Mouse (Mus musculus) left cerebral cortex, postnatal 36 days (tissue): ENCODE results near the gene Wdr19. TPM values are rescaled to one million over a fixed set of nuclear protein-coding genes. Genes with fewer than 3 reads are reported as not detected.

ENCODE experiments used
- DNase-seq, 2 experiments: peaks; one replicate each; pipeline ENCODE4 v3.0.0; 2021 to 2022; ENCODE audit warnings: low spot score in 2 of 2, mixed read lengths in 1 of 2
- intact Hi-C: fragments of 180-260 bp; cut with DNase I; formaldehyde crosslinking; loops from one replicate; pipeline ENCODE4 v1.15.1; 2025
- total RNA-seq, 2 experiments: library from RNA; stranded (reverse); gene quantifications; 2 replicates each; pipeline ENCODE4 v1.2.3; 2021

Gene Wdr19
- 10 to 100 TPM; 20.6 to 22.2 TPM for total RNA-seq

DNA sequence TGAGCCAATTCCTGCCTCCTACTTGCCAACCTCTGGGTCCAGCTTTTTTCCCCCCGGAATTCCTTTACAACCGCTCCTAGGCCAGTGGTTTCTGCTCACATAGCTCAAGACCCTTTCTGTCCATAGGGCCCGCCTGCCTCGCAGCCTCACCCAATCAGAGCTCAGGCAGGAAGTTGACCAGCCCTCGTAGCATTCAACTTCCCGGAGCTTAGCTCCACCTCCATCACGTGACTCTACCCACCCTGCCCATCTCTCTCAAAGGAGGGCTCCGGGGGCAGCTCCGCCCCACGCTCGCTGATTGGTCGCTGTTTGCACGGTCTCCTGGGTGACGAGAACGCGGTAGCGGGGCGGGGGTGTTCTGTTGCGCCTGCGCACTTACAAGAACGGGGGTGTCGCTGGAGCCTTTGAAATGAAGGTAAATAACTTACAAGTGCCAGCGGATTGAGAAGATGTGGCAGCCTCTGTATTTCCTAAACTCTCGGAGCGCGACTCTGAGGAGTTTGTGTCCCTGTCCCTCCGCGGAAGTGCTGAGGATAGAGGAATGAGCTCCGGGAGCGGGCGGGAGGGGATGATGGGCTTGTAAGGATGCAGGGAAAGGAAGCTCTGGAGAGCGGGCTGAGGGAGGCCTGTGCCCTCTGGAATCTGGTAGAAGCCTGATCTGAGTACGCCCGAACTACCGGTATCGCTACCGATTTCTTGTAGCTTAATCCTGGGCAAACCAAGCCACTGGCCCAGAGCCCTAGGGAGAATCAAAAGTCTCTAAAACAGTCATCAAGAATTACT, at the start of gene Wdr19:
Gene Wdr19 (plus strand): TSS at position 351 of the 783 bp plus-strand sequence.
- intact Hi-C loops: loop anchor here (5.0 kb wide), 1 partner anchor 67 kb away; no protein-coding TSS in a partner anchor
- peak; percentile 98 to 99 for DNase-seq

- DNase-seq: no peak
- intact Hi-C loops: no loop called here
These were observed 49.8 kb upstream of the Wdr19 start for GRCm38 (mm10) chr5:65149706-65150105.

GRCm38 (mm10) chr5:65150376-65150955, 49.0 kb upstream of the Wdr19 start:
- intact Hi-C loops: no loop called here
- no peak for DNase-seq

GRCm38 (mm10) chr5:65151276-65151675, 48.2 kb upstream of the Wdr19 start:
- DNase-seq: no peak
- intact Hi-C loops: no loop called here

GRCm38 (mm10) chr5:65151767-65152166, 47.7 kb upstream of the Wdr19 start:
- intact Hi-C loops: no loop called here
- DNase-seq: no peak

- DNase-seq: no peak
- intact Hi-C loops: no loop called here
These were observed 45.2 kb upstream of the Wdr19 start for GRCm38 (mm10) chr5:65154287-65154686.

GRCm38 (mm10) chr5:65156853-65157252, 42.6 kb upstream of the Wdr19 start:
- intact Hi-C loops: no loop called here

DNA sequence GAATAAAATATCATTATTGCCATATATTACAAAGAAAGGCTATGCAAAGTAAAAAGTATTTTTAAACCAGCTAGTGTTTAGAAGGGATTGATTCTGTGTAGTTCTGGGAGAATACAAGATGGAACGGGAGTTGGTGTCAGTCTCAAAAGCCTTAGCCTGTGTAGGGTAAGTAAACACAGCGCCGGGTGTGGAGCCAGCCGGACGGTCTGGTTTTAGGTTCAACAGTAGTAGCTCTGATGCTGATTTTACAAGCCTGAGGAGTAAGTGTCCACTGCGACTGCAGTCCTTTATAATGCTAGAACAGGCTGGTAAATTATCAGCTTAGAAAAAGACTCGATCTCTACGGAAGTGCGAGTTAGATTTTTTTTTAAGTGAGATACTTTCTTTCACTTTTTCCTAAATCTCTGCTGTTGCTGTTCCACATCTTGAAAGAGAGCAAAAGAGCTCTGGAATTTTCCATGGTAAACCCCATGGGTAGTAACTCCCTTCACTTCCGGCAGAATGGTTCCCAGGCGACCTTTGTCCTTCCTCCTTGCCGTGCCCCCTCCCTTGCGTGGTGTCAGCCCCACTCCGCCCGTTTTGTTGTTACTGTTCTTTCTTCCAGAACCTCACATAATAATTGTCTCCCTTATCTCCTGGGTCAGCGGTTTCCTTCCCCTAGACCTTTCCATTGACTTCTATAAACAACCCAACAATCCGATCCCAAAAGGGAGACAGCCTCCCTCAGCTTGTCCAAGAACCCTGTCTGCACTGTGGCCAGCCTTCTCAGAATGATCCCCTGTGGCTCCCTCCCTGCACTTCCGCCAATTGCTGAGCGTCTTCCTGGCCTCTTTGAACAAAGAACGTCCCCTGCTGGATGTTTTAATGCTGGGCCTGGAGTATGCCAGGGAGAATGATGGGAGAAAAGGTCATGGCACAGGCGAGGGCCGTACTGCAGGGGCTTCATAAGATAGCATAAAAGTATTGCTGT, 41.8 kb upstream of the Wdr19 start:
- intact Hi-C loops: no loop called here
- no peak for DNase-seq

More at GRCm38 (mm10) chr5:65156853-65157252, 42.6 kb upstream of the Wdr19 start:
- no peak for DNase-seq

GRCm38 (mm10) chr5:65158696-65159305, 40.7 kb upstream of the Wdr19 start:
- DNase-seq: no peak
- intact Hi-C loops: no loop called here

GRCm38 (mm10) chr5:65163001-65163400, 36.5 kb upstream of the Wdr19 start:
- intact Hi-C loops: no loop called here
- DNase-seq: no peak

- intact Hi-C loops: no loop called here
- DNase-seq: no peak
These were observed 35.9 kb upstream of the Wdr19 start for GRCm38 (mm10) chr5:65163489-65164092.

GRCm38 (mm10) chr5:65170206-65170605, 29.3 kb upstream of the Wdr19 start:
- intact Hi-C loops: no loop called here
- peak in 1 of 2 experiments; percentile 21 for DNase-seq

DNA sequence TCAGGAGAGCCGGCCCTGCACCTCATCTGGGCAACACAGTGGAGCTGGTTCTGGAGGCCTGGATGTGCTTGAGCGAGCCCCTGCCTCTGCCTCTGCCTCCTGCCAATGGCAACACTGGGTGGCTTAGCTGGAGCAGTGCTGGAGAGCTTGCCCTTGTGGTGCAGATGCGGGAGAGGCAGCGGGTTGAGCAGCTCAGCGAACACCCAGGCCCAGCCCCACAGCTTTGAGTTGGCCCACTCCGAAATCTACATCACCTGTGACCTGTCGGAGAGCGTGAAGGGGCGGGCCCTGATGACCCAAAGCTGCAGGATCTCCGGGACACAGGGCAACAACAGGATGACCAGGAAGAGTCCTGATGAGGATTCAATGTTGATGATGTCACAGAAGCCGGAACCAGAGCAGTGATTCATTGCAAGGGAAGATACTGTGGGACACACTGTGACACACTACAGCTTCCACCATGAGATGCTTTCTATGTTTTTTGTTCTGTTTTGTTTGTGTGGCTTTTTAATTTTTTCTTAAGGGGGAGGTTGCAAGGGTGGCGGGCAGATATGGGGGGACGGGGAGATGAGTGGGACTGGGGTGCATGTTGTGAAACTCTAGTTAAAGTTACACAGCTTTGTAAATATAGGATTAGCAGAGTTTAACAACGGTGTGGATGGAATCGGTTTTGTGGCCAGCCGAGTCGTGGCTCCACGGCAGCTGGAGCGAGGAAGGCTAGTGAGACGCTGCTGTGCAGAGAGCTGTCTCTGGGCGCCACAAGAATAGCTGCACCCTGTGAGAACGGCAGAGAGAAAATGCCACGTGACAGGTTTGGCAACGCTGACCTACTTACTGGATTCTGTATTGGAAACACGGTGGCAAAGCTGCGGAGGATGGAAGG, 24.2 kb upstream of the Wdr19 start:
- intact Hi-C loops: no loop called here
- peak; percentile 71 to 76 for DNase-seq

DNA sequence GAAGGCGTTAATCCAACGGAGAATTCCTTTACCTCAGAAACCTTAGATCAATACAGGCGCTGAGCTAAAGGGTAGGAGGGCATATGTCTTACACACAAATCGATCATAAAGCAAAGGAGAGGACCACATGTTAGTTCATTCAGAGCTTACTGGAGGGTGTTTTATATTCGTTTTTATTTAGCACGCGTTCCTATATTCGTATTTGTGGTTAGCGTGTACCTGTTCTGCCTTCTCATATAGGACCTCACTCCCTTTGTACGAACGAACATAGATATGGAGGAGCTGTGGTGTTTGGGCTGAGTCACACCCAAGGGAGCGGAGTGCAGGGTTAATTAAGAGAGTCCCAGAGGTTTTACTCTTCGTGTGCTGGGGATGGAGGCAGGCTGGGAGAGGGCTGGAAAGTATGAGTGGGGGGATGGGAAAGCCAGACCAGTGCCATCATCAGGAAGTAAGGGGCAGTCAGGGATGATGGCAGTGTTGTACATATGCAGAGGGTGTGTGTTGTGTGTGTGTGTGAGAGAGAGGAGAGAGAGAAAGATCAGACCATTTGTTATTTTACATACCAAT, 23.5 kb upstream of the Wdr19 start:
- no peak for DNase-seq
- intact Hi-C loops: no loop called here

DNA sequence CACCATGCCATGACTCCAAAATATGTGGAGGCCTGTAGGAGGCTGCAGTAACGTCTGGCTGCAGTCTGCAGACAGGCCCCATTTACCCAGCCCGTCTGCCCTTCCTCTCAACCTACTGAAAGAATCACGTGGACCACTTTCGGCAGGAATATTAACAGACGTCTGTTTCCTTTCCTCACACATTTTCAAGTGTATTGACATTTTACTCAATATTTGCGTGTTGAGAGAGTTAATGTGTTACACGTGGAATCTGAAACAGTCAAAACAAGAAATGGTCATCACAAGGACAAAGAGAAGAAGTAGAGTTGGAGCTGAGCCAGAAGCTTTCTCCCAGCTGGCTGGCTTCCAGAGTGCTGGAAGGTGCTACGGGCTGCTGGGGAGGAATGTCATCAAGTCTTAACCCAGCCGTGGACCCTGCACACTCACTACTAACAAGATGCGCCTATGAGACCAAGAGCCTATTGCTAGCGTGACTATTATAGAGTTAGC, 22.4 kb upstream of the Wdr19 start:
- intact Hi-C loops: no loop called here
- DNase-seq: no peak

DNA sequence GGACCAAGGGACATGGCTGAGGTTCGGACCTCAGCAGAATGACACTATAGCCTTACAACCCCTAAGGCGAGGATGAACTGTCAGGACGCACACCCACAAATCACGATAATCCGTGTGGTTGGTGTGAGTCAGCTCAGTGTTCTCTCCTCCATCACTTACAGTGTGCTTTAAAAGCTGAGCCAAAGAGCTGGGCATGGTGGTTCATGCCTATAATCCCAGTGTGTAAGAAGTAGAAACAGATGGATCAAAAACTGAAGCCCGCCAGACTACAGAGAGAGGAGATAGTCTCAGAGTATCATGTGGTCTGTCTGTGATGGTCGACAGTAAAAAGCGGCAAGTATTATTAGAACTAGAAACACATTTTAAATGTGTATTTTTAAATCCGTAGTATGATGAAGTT, 21.0 kb upstream of the Wdr19 start:
- DNase-seq: no peak
- intact Hi-C loops: no loop called here

DNA sequence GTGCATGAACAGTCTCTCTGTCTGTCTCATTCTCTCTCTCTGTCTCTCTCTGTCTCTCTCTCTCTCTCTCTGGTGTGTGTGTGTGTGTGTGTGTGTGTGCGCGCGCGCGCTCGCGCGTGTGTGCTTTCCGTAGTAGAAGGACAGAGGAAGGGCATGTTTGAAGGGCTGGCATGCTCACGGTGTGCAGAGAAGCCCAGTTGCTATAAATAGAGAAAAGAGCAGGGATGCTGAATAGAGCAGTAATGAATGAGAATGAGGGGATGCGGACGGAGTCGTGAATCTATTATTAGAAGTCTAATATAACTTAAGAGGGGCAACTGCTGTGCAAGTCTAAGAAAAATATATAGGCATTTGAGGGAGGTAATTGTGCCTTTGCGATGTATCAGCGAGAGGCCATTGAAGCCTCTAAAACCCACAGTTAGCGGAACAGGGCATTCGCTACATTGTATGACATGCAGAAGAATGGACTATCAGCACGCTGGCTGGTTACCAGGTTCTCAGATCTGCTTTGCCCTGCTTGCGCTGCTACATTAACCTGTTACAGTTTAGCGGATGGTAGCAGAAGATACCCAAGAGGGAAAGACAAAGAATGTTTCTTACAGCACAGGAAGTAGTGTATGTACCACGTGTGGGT, 18.2 kb upstream of the Wdr19 start:
- intact Hi-C loops: no loop called here
- DNase-seq: no peak
